Mouse (Mus musculus) spleen, adult 2 months (tissue): ENCODE data around the gene Ccdc146. TPM values are rescaled to one million over a fixed set of nuclear protein-coding genes. Genes with fewer than 3 reads are reported as not detected.

Source experiments
- DNase-seq, 2 experiments: peaks; one replicate each; pipeline versions ENCODE4 v3.0.0 to v3.0.0-alpha.2; 2012 to 2021; ENCODE audit warnings: low spot score in 2 of 2, low read depth in 1 of 2
- H3K27ac ChIP-seq: fragments of 200-500 bp; 2 replicates; pipeline ENCODE4 v1.5.1; 2012; ENCODE audit warnings: low read length, inconsistent platforms; ENCODE audit not compliant: insufficient read depth
- H3K27me3 ChIP-seq: fragments of 200-500 bp; 2 replicates; pipeline ENCODE4 v1.6.1; 2012; ENCODE audit warnings: mild to moderate bottlenecking, moderate library complexity, low read length, inconsistent platforms; ENCODE audit not compliant: control insufficient read depth, insufficient read depth
- H3K36me3 ChIP-seq: fragments of 200-500 bp; 2 replicates; pipeline ENCODE4 v1.6.1; 2012; ENCODE audit warnings: mild to moderate bottlenecking, low read length, inconsistent platforms; ENCODE audit not compliant: control insufficient read depth, insufficient read depth
- H3K4me1 ChIP-seq: fragments of 200-500 bp; 2 replicates; pipeline ENCODE4 v1.6.1; 2011; ENCODE audit warnings: inconsistent platforms; ENCODE audit not compliant: control insufficient read depth, insufficient read depth, insufficient read length
- H3K4me3 ChIP-seq: fragments of 200-500 bp; 2 replicates; pipeline ENCODE4 v1.5.1; 2011; ENCODE audit warnings: mild to moderate bottlenecking, inconsistent platforms; ENCODE audit not compliant: insufficient read depth, insufficient read length; ENCODE audit errors: extremely low read depth
- CTCF ChIP-seq: fragments of 200-500 bp; IDR thresholded peaks from 2 replicates; pipeline ENCODE4 v1.5.1; 2011; ENCODE audit warnings: mild to moderate bottlenecking, inconsistent platforms; ENCODE audit not compliant: insufficient read depth, insufficient read length, insufficient replicate concordance; ENCODE audit errors: extremely low read depth
- POLR2A ChIP-seq: fragments of 200-500 bp; IDR thresholded peaks from 2 replicates; pipeline ENCODE4 v1.6.1; 2011; ENCODE audit warnings: low read depth, low read length, inconsistent platforms
- WGBS: fragments of 180-500 bp; shearing (Covaris S2); methylation state at CpG from one replicate; pipeline ENCODE4 v1.1.7; 2018; 5-methylcytosine and 5-hydroxymethylcytosine counted together
- polyA plus RNA-seq: library from polyadenylated mRNA; depleted of rRNA; stranded (reverse); fragments of >200 nt; gene quantifications from 2 replicates; pipeline ENCODE4 v1.2.3, GENCODE M21; 2012

Ccdc146 gene
- polyA plus RNA-seq, 1 experiment, result not detected

- Histone ChIP-seq H3K27ac (no peak overlapping the region), H3K27me3 (no peaks in the 10 kb centered on the region), H3K4me1 (peaks cover 7% of the 10 kb centered on the region), H3K4me3 (no peak overlapping the region), H3K36me3 (no peaks in the 10 kb centered on the region)
- no peak for DNase-seq
- no peak for TF ChIP-seq CTCF
- WGBS, result 93% methylated on average over 4 of the region's 4 CpGs
Observed at GRCm38 (mm10) chr5:21376935-21377334, 47.5 kb downstream of the Ccdc146 start.

GRCm38 (mm10) chr5:21373180-21373518, 51.3 kb downstream of the Ccdc146 start:
- Histone ChIP-seq H3K4me3 (peak overlapping the region; percentile 60), H3K27me3 (no peaks in the 10 kb centered on the region), H3K27ac (peak overlapping the region; percentile 1; the same call in 1 of the 2 replicates), H3K36me3 (no peaks in the 10 kb centered on the region), H3K4me1 (peaks cover 12% of the 10 kb centered on the region)
- WGBS, result 60% methylated on average over 7 of the region's 7 CpGs
- no peak for DNase-seq
- no peak for TF ChIP-seq POLR2A
- TF ChIP-seq CTCF, result no peak

- H3K4me1 ChIP-seq, result peaks cover 12% of the 10 kb centered on the region
- TF ChIP-seq POLR2A, result peak; percentile 24; the same call in 1 of the 2 replicates
- no peak for TF ChIP-seq CTCF
- 11% methylated on average over 31 of the region's 31 CpGs for WGBS
- H3K27me3 ChIP-seq, result no peaks in the 10 kb centered on the region
- DNase-seq, result peak in 1 of 2 experiments; percentile 45
- H3K27ac ChIP-seq, result peak within 1 kb of the TSS; percentile 1; the same call in 1 of the 2 replicates
- peak within 1 kb of the TSS; percentile 60 for H3K4me3 ChIP-seq
- no peaks in the 10 kb centered on the region for H3K36me3 ChIP-seq
Observed at GRCm38 (mm10) chr5:21372493-21373179, 51.8 kb downstream of the Ccdc146 start, which contains the start of gene Fgl2. Fgl2 (plus strand) TSS chr5:21372642.

- no peak for DNase-seq
- no peaks in the 10 kb centered on the region for H3K27me3 ChIP-seq
- peaks cover 15% of the 10 kb centered on the region for H3K4me1 ChIP-seq
- no peak overlapping the region for H3K4me3 ChIP-seq
- no peak overlapping the region for H3K27ac ChIP-seq
- TF ChIP-seq CTCF, result no peak
- TF ChIP-seq POLR2A, result no peak
- no peaks in the 10 kb centered on the region for H3K36me3 ChIP-seq
- 71% methylated on average over 5 of the region's 5 CpGs for WGBS
Observed at GRCm38 (mm10) chr5:21371920-21372319, 52.6 kb downstream of the Ccdc146 start.

- no peaks in the 10 kb centered on the region for H3K36me3 ChIP-seq
- TF ChIP-seq CTCF, result no peak
- TF ChIP-seq POLR2A, result no peak
- H3K4me3 ChIP-seq, result no peak overlapping the region
- 71% methylated on average over 5 of the region's 5 CpGs for WGBS
- H3K27ac ChIP-seq, result no peak overlapping the region
- no peak for DNase-seq
- peaks cover 18% of the 10 kb centered on the region for H3K4me1 ChIP-seq
- H3K27me3 ChIP-seq, result no peaks in the 10 kb centered on the region
Observed at GRCm38 (mm10) chr5:21370218-21370947, 54.1 kb downstream of the Ccdc146 start.

GRCm38 (mm10) chr5:21367514-21367913, 57.0 kb downstream of the Ccdc146 start:
- Histone ChIP-seq H3K4me1 (peaks cover 13% of the 10 kb centered on the region), H3K27me3 (no peaks in the 10 kb centered on the region), H3K36me3 (no peaks in the 10 kb centered on the region), H3K27ac (no peak overlapping the region), H3K4me3 (no peak overlapping the region)
- TF ChIP-seq POLR2A (no peak), CTCF (no peak)
- DNase-seq, result no peak
- WGBS, result 20% methylated on average over 2 of the region's 2 CpGs
